Mouse (Mus musculus) hindbrain, embryonic 11.5 days (tissue): ENCODE measurements at regions not wholly inside any gene's neighbourhood (a gene's known extent, or its start where the extent isn't known, plus 50 kb on each side); places are given as distances from the start of the nearest gene placed in this dataset.

Experiments
- ATAC-seq: fragments of 200-750 bp; cut with Nextera tagmentation; 2 replicates; pipeline ENCODE4 v1.8.0; 2017; ENCODE audit warnings: mild to moderate bottlenecking, moderate TSS enrichment, moderate library complexity; ENCODE audit not compliant: low FRiP score
- DNase-seq: peaks from one replicate; pipeline ENCODE4 v3.0.0-alpha.2; 2015; ENCODE audit warnings: low spot score
- H3K27ac ChIP-seq: fragments of 300-500 bp; sonication (generic); 2 replicates; pipeline ENCODE4 v1.5.1; 2014; ENCODE audit warnings: mild to moderate bottlenecking, low read depth, low read length
- H3K27me3 ChIP-seq: fragments of 300-500 bp; sonication (generic); 2 replicates; pipeline ENCODE4 v1.6.1; 2014; ENCODE audit warnings: mild to moderate bottlenecking, low read length, moderate library complexity, mixed read lengths; ENCODE audit not compliant: control insufficient read depth, insufficient read depth
- H3K36me3 ChIP-seq: fragments of 300-500 bp; sonication (generic); 2 replicates; pipeline ENCODE4 v1.6.1; 2014; ENCODE audit warnings: mild to moderate bottlenecking, low read length, moderate library complexity, mixed read lengths; ENCODE audit not compliant: control insufficient read depth, insufficient read depth
- H3K4me1 ChIP-seq: fragments of 300-500 bp; sonication (generic); replicated peaks from 2 replicates; pipeline ENCODE4 v1.6.1; 2014; ENCODE audit warnings: low read length, mixed read lengths; ENCODE audit not compliant: control insufficient read depth, insufficient read depth
- H3K4me2 ChIP-seq: fragments of 300-500 bp; sonication (generic); replicated peaks from 2 replicates; pipeline ENCODE4 v1.6.1; 2014; ENCODE audit warnings: mild to moderate bottlenecking, low read depth, low read length
- H3K4me3 ChIP-seq: fragments of 300-500 bp; sonication (generic); 2 replicates; pipeline ENCODE4 v1.5.1; 2014; ENCODE audit warnings: low read depth, low read length
- H3K9ac ChIP-seq: fragments of 300-500 bp; sonication (generic); 2 replicates; pipeline ENCODE4 v1.6.1; 2014; ENCODE audit warnings: low read depth, low read length
- H3K9me3 ChIP-seq: fragments of 300-500 bp; sonication (generic); 2 replicates; pipeline ENCODE4 v1.6.1; 2016; ENCODE audit warnings: low read length; ENCODE audit not compliant: control insufficient read depth
- WGBS: fragments of 180-500 bp; shearing (Covaris S2); extraction: QIAGEN DNeasy Blood & Tissue Kit; methylation state at CpG from one replicate; pipeline ENCODE4 v1.1.7; 2014; 5-methylcytosine and 5-hydroxymethylcytosine counted together

DNA sequence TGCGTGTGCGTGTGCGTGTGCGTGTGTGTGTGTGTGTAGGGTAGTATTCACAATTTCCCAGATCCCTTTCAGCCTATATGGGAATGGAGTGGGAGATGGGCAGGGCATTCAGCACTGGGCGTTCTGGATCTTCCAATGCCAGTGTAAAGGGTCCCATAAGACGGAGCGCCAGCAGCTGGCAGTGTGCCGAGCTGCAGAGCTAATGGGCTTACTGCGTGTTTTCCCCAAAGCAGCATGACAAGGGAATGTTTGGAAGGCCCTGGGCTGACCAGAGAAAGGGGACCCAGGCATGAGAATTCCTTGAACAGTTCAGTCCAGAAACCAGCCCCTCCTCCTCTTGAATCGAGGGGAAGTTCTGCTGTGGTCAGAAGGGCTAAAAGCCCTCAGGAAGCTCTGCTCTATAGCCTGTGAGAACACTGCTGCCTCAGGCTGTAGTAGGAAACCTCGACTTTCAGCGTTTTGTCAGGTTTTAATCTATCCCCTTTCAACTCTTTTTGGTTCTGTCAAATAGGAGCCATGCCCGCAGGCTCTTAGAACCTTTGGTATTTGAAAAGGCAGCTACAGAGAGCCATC, 172.4 kb downstream of the Ktn1 start:
- Histone ChIP-seq H3K27me3 (no peaks in the 10 kb centered on the region), H3K27ac (no peak overlapping the region), H3K4me1 (no peaks in the 10 kb centered on the region), H3K4me3 (no peak overlapping the region), H3K9ac (no peak overlapping the region), H3K9me3 (no peaks in the 10 kb centered on the region), H3K36me3 (no peaks in the 10 kb centered on the region), H3K4me2 (no peak overlapping the region)
- ATAC-seq = no peak
- DNase-seq = no peak
- 77% methylated on average over 13 of the region's 13 CpGs for WGBS

DNA sequence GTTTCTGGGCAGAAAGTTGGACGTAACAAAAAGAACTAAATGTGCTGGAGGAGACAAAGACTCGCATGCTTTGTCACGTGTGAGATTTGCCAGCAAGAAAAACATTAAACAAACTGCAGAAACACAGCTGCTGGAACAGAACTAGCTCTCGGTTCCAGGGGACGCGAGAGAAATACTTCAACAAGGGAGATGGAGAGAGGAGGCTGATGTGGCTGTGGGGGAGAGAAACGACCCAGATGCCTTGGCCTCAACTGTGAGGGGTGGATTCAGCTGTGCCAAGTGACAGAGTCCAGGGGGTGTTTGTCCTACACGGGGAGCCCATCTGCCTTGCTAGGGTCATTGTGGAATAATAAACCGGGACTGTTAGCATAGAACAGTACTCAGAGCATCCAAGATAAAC, 174.9 kb downstream of the Ktn1 start:
- H3K4me3 ChIP-seq = no peak overlapping the region
- no peak overlapping the region for H3K4me2 ChIP-seq
- 67% methylated on average over 9 of the region's 9 CpGs for WGBS
- H3K27ac ChIP-seq = no peak overlapping the region
- no peaks in the 10 kb centered on the region for H3K27me3 ChIP-seq
- ATAC-seq = no peak
- no peak for DNase-seq
- no peaks in the 10 kb centered on the region for H3K9me3 ChIP-seq
- no peaks in the 10 kb centered on the region for H3K4me1 ChIP-seq
- H3K36me3 ChIP-seq = no peaks in the 10 kb centered on the region
- H3K9ac ChIP-seq = no peak overlapping the region

DNA sequence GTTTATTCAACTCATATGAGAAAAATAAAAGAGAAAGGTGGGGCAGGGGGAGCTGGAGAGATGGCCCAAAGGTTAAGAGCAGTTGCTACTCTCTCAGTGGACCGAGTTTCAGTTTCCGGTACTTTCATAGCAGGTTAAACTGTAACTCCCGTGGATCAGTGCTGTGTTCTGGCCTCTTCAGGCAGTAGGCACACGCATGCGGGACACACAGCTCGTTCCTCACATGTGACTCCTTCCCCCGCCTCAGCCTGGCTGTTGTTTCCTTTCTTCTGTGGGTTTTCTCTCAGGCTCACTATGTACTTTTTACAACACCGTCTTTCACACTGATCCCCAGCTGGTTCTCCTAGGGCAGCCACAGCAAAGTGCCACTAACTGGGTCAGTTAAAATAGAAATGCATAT, 175.4 kb downstream of the Ktn1 start:
- Histone ChIP-seq H3K4me3 (no peak overlapping the region), H3K4me2 (no peak overlapping the region), H3K27ac (no peak overlapping the region), H3K9me3 (no peaks in the 10 kb centered on the region), H3K4me1 (no peaks in the 10 kb centered on the region), H3K9ac (no peak overlapping the region), H3K36me3 (no peaks in the 10 kb centered on the region), H3K27me3 (no peaks in the 10 kb centered on the region)
- ATAC-seq (no peak), DNase-seq (no peak)
- WGBS = 83% methylated on average over 8 of the region's 8 CpGs

DNA sequence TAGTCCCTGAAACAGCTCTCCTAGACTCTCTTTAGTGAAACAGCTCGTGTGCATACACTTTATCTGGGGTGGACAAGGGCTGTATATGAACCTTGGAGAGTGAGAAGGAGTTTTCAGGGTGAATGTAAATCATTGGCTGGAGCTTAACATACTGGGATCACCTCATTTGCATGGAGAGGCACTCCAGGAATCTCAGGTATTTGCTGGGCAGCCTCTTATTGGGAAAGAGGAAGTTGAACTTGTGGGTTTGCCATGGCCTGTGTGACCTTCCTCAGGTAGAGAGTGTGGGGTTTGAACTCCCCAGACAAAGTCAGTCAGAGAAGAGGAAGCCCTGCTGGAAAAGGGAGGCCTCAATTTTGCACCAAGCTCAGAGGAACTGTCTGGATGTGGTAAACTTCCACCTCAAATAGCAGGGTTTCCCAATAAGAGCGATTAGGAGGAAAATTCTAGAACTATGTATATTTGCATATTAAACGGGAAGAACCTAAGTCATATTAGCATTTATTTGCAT, 177.3 kb downstream of the Ktn1 start:
- ATAC-seq (no peak), DNase-seq (no peak)
- H3K4me2 ChIP-seq = no peak overlapping the region
- no peaks in the 10 kb centered on the region for H3K9me3 ChIP-seq
- H3K4me3 ChIP-seq = no peak overlapping the region
- no peak overlapping the region for H3K9ac ChIP-seq
- H3K36me3 ChIP-seq = no peaks in the 10 kb centered on the region
- H3K4me1 ChIP-seq = no peaks in the 10 kb centered on the region
- H3K27me3 ChIP-seq = no peaks in the 10 kb centered on the region
- WGBS = 90% methylated on average over 3 of the region's 3 CpGs
- no peak overlapping the region for H3K27ac ChIP-seq

DNA sequence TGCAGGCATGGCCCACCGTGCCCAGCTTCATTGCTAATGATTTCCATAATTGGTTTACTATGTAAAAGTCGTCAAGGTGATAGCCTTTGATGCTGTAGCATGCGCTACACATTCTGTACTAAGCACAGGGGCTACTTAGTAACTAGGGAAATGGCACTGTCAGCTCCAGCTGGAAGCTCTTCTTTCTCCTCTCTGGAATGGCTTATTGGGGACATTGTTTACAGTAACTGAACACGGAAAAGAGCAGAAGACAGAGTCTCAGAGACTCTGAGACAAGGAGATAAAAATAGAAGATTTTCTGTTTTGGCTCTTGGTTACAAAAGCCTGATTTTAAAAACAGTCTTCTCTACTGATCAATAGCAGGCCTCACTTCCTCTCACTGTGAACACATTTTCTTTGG, 178.3 kb downstream of the Ktn1 start:
- Histone ChIP-seq H3K4me1 (no peaks in the 10 kb centered on the region), H3K27ac (no peak overlapping the region), H3K4me3 (no peak overlapping the region), H3K9me3 (no peaks in the 10 kb centered on the region), H3K9ac (no peak overlapping the region), H3K27me3 (no peaks in the 10 kb centered on the region), H3K4me2 (no peak overlapping the region), H3K36me3 (no peaks in the 10 kb centered on the region)
- WGBS = 76% methylated on average over 4 of the region's 4 CpGs
- DNase-seq (no peak), ATAC-seq (no peak)

DNA sequence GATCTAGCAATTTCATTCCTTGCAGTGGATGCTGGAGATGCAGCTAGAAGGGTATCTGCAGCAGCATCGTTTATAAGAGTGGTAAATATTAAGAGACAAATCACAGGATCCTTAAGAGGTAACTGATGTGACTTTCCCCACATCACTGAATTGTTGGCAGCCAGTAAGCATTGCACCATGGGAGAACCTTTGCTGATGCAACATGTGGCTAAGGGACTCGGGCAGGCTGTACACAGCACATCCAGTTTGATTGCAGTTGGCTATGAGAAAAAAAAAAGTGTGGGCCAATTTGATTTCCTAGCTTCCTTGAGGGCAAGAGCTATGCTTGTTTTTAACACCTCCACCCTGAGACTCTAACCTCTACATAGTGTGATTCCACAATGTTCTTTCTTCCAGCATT, 179.4 kb downstream of the Ktn1 start:
- ATAC-seq (no peak), DNase-seq (no peak)
- no peak overlapping the region for H3K27ac ChIP-seq

DNA sequence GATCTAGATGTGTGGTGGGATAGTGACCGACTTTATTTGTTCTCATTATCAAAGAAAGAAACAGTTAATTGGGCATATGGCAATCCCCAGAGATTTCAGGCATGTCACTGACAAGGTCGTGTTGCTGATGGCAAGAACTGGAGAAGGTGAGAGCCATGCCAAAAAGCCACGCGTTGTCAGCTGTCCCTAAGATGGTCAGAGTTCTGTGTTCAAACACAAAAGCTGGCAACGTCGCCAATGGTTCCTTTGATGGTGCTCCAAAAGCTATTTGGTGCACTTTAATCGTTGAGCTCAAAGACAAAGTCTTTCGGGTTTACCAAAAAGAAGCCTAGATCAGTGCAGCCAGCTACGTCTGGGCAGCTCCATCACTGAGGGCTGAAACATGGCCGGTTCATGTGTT, 185.4 kb downstream of the Ktn1 start:
- no peak for DNase-seq
- Histone ChIP-seq H3K36me3 (no peaks in the 10 kb centered on the region), H3K4me3 (no peak overlapping the region), H3K4me2 (no peak overlapping the region), H3K27ac (no peak overlapping the region), H3K27me3 (no peaks in the 10 kb centered on the region), H3K9ac (no peak overlapping the region), H3K4me1 (no peaks in the 10 kb centered on the region), H3K9me3 (no peaks in the 10 kb centered on the region)
- no peak for ATAC-seq
- 88% methylated on average over 10 of the region's 10 CpGs for WGBS

More for the DNA sequence above, 179.4 kb downstream of the Ktn1 start:
- Histone ChIP-seq H3K36me3 (no peaks in the 10 kb centered on the region), H3K4me3 (no peak overlapping the region), H3K27me3 (no peaks in the 10 kb centered on the region), H3K9ac (no peak overlapping the region), H3K4me1 (no peaks in the 10 kb centered on the region), H3K9me3 (no peaks in the 10 kb centered on the region), H3K4me2 (no peak overlapping the region)
- 93% methylated on average over 2 of the region's 2 CpGs for WGBS

DNA sequence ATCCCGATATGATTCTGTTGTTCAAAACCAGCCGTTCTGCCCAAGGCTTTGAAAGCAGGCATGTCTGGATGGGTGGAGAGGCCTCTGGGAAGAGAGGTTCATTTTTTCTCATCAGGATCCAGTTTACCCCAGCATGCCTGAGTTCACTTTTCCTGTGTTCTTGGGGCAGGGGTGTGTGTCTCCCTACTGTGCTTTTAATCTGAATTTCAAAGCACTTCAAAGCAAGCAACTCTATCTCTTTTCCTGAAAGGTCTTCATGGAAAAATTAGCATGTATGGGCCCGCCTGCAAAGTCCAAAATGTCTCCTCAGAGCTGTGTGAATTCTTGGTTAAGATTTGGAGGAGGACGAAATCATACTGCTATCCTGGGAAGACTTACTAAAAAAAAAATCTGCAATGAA, 187.2 kb downstream of the Ktn1 start:
- Histone ChIP-seq H3K4me1 (0 out of 2 replicates have a peak, but pooled peaks cover 3% of the 10 kb centered on the region), H3K9me3 (no peaks in the 10 kb centered on the region), H3K36me3 (no peaks in the 10 kb centered on the region), H3K4me3 (no peak overlapping the region), H3K27ac (no peak overlapping the region), H3K27me3 (no peaks in the 10 kb centered on the region), H3K4me2 (no peak overlapping the region), H3K9ac (no peak overlapping the region)
- ATAC-seq = no peak
- 67% methylated on average over 4 of the region's 4 CpGs for WGBS
- DNase-seq = no peak

DNA sequence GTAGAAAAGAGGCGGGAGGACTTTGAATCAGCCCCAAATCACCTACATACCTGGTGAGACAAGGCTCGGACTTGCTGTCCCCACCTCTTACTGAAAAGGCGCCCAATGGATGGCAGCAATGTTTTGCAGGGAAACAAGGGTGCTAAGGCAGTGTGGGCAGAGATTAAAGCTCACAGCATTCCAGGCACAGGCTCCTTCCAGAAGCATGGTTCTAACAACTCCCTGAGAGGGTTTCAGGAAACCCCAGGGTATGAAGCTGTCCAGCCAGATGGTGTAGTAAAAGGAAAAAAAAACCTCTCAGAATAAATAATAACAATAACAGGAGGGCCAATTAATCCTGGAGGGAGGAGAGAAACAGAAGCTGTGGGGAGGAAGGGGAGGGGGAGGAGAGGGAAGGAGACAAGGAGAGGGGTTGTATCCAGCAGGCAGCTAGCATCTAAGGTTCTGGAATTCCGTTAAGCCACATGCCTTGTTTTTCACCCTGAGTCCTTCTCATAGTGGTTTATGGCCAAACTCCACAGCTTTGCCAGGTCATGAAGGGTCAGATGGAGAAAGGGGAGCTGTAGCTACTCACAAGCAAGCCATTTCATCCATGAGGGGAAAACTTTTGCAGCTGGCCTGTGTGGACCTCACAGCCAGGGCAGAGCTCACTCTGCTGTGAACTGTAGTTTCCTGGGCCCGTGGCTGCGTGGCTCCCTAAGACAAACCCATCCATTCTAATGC, 191.4 kb downstream of the Ktn1 start:
- WGBS = 66% methylated on average over 6 of the region's 6 CpGs
- Histone ChIP-seq H3K4me3 (no peak overlapping the region), H3K4me2 (no peak overlapping the region), H3K36me3 (no peaks in the 10 kb centered on the region), H3K27ac (no peak overlapping the region), H3K9me3 (no peaks in the 10 kb centered on the region), H3K4me1 (0 out of 2 replicates have a peak, but pooled peaks cover 3% of the 10 kb centered on the region), H3K9ac (no peak overlapping the region), H3K27me3 (no peaks in the 10 kb centered on the region)
- ATAC-seq (no peak), DNase-seq (peak; percentile 19)
